Mouse (Mus musculus) mesoderm, embryonic 11.5 days (tissue): ENCODE measurements around the gene Grik2.

ENCODE experiments used
- DNase-seq: peaks from one replicate; pipeline ENCODE4 v3.0.0-alpha.2; 2012; ENCODE audit warnings: low read depth, low spot score

Gene Grik2

GRCm38 (mm10) chr10:49788381-49788906, at the start of gene Grik2:
Gene Grik2 (minus strand): TSS chr10:49788766.
- DNase-seq: peak; percentile 80

GRCm38 (mm10) chr10:49834392-49834791, 45.8 kb upstream of the Grik2 start:
- DNase-seq: no peak

- DNase-seq: no peak
Measured at GRCm38 (mm10) chr10:49807276-49807675, 18.7 kb upstream of the Grik2 start.

- DNase-seq: no peak
Measured at GRCm38 (mm10) chr10:49801001-49801400, 12.4 kb upstream of the Grik2 start.

GRCm38 (mm10) chr10:49794129-49794528, 5.6 kb upstream of the Grik2 start:
- no peak for DNase-seq

- DNase-seq: no peak
Measured at GRCm38 (mm10) chr10:49790326-49790725, 1.8 kb upstream of the Grik2 start.

GRCm38 (mm10) chr10:49789711-49790110, 1.1 kb upstream of the Grik2 start:
- DNase-seq: no peak

GRCm38 (mm10) chr10:49788914-49789313, 348 bp upstream of the Grik2 start:
- no peak for DNase-seq

GRCm38 (mm10) chr10:49786630-49787029, 1.9 kb downstream of the Grik2 start:
- no peak for DNase-seq

GRCm38 (mm10) chr10:49785477-49785876, 3.1 kb downstream of the Grik2 start:
- no peak for DNase-seq

- DNase-seq: no peak
Measured at GRCm38 (mm10) chr10:49784831-49785230, 3.7 kb downstream of the Grik2 start.

- no peak for DNase-seq
Measured at GRCm38 (mm10) chr10:49782741-49783691, 5.5 kb downstream of the Grik2 start.

GRCm38 (mm10) chr10:49782061-49782460, 6.5 kb downstream of the Grik2 start:
- DNase-seq: no peak

- no peak for DNase-seq
Measured at GRCm38 (mm10) chr10:49780430-49780829, 8.1 kb downstream of the Grik2 start.

GRCm38 (mm10) chr10:49768897-49769296, 19.7 kb downstream of the Grik2 start:
- DNase-seq: no peak

GRCm38 (mm10) chr10:49767556-49767955, 21.0 kb downstream of the Grik2 start:
- no peak for DNase-seq

GRCm38 (mm10) chr10:49762607-49763006, 26.0 kb downstream of the Grik2 start:
- DNase-seq: no peak

- no peak for DNase-seq
Measured at GRCm38 (mm10) chr10:49751769-49752168, 36.8 kb downstream of the Grik2 start.

- no peak for DNase-seq
Measured at GRCm38 (mm10) chr10:49731841-49732240, 56.7 kb downstream of the Grik2 start.

GRCm38 (mm10) chr10:49723706-49724105, 64.9 kb downstream of the Grik2 start:
- DNase-seq: no peak

- DNase-seq: no peak
Measured at GRCm38 (mm10) chr10:49716856-49717255, 71.7 kb downstream of the Grik2 start.

- DNase-seq: no peak
Measured at GRCm38 (mm10) chr10:49709748-49710147, 78.8 kb downstream of the Grik2 start.

- no peak for DNase-seq
Measured at GRCm38 (mm10) chr10:49704446-49704845, 84.1 kb downstream of the Grik2 start.
